Mouse (Mus musculus) frontal cortex, adult 2 months (tissue): Measurements from ENCODE around the gene Fry. TPM values are rescaled to one million over a fixed set of nuclear protein-coding genes. Genes with fewer than 3 reads are reported as not detected.
"Not testable (repeated sequence)": the region's sequence is repeated elsewhere in the genome, so short reads cannot be mapped to it uniquely, and the experiment has no call there.

ENCODE experiments used
- DNase-seq, 2 experiments: peaks; one replicate each; pipeline ENCODE4 v3.0.0; 2022; ENCODE audit warnings: low spot score in 1 of 2; ENCODE audit errors: extremely low spot score in 1 of 2
- polyA plus RNA-seq: library from polyadenylated mRNA; depleted of rRNA; stranded (reverse); fragments of >200 nt; gene quantifications from 2 replicates; pipeline ENCODE4 v1.2.3, GENCODE M21; 2012; rRNA removed

Fry gene
- polyA plus RNA-seq, 1 experiment, result 80.9 TPM

DNA sequence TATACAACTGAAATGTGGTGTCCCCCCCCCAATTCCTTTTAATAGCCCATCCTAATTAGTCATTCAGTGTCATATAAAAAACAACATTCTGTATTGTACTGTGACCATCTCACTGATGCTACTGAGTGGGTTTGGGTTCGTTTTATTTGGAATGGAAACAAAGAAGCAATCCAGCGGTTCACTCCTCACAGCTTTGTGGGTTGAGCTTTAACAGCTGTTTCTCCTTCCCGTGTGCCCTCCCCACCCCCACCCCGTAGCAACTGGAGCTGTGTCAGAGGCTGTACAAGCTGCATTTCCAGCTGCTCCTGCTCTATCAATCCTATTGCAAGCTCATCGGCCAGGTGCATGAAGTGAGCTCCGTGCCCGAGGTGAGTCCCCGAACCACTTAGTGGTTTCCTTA lies 372.4 kb downstream of the Fry start:
- no peak for DNase-seq

DNA sequence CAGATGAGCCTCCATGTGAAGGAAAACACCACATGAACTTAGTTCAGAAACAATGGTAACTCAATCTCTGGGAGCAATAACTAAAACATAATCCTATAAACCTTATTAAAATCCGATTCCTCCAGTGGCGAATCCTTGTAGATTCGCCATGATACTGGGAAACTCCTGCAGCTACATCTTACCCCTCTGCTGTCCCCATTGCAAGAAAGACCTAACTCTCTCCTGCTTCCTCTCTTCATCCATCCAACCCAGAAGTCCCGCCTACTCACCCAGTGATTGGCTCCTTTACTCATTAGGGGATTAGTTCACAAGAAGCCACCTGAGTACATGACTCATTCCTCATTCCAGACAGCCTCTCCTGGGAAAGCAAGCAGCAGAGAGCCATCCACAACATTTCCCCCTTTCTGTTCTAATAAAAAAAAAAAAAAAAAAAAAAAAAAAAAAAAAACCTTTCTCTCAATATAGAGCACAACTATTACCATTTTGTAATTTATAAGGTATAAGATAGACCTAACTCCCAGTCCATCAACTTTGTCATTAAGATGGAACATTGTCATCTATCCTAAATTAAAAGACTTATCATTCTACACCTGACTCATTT lies 373.2 kb downstream of the Fry start:
- not testable (repeated sequence) for DNase-seq

DNA sequence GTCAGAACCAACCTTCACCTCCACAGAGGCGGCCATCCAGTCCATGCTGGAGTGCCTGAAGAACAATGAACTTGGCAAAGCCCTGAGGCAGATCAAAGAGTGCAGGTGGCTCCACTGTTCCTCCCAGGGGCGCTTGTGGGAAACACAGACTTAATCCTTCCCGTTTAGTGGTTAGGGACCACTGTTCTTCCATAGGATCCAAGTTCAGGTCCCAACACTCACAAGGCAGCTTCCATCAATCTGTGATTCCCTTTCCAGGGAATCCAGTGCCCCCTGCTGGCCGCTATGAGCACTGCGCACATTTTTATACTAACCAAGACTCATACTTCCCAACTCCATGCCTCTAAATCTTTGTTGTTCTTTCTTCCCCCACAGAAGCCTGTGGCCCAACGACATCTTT lies 377.3 kb downstream of the Fry start:
- peak in 1 of 2 experiments; percentile 55 for DNase-seq

- no peak for DNase-seq
Measured at GRCm38 (mm10) chr5:150510451-150511225, 392.2 kb downstream of the Fry start.

DNA sequence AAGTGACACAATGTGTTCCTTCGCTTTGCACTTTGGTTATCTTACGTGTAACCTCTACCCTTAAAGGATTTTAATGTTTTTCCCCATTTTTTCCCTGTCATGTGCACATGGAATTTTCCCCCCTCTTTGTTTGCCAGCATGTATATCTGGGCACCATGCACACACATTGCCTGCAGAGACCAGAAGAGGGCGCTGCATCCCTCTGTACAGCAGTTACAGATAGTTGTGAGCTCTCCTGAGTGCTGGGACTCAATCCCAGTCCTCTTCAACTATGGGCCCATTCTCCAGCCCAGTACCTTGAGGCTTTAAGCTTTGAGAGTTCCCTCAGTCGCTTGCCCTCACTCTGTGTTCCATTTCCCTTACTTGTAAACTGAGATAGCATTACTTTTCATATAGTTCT lies 394.8 kb downstream of the Fry start:
- no peak for DNase-seq

GRCm38 (mm10) chr5:150514027-150514426 lies 395.6 kb downstream of the Fry start:
- DNase-seq, result no peak

DNA sequence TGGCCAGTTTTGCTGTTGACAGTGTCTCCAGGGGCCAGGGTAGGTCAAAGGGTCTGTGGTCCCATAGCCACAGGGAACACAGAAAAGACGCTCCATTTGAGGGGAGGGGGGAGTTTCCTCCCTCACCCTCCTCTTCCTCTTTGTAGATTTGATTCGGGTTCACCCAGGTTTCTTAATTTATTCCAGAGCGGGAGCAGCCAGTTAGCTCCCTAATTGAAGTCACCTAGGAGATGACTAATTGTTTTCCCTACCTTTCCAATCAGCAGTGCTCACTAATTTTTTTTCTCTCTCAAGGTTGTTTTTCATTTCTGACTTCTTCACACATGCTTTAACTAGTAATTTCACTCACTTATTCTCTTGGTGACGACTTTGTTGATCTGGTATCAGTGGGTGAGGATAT lies 399.6 kb downstream of the Fry start, which contains the start of gene Zar1l:
Zar1l (minus strand) TSS at position 101 of the 400 bp plus-strand sequence.
- DNase-seq, result no peak

DNA sequence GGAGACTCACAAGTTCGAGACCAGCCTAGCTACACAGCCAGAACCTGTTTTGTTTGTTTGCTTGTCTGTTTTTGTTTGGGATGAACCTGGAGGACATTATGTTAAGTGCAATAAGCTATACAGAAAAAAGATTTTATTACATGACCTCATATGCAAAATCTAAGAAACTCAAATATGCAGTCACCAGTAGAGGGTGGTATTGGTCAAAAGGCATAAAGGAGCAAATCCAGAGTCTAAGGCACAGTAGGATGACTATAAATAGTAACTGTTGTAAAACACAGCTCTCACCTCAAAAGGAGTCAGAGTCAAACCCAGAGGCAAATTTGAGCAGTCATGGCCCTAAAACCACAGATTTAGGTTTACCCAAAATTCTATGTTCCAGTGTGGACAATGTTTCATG lies 401.1 kb downstream of the Fry start:
- DNase-seq, result peak in 1 of 2 experiments; percentile 20

DNA sequence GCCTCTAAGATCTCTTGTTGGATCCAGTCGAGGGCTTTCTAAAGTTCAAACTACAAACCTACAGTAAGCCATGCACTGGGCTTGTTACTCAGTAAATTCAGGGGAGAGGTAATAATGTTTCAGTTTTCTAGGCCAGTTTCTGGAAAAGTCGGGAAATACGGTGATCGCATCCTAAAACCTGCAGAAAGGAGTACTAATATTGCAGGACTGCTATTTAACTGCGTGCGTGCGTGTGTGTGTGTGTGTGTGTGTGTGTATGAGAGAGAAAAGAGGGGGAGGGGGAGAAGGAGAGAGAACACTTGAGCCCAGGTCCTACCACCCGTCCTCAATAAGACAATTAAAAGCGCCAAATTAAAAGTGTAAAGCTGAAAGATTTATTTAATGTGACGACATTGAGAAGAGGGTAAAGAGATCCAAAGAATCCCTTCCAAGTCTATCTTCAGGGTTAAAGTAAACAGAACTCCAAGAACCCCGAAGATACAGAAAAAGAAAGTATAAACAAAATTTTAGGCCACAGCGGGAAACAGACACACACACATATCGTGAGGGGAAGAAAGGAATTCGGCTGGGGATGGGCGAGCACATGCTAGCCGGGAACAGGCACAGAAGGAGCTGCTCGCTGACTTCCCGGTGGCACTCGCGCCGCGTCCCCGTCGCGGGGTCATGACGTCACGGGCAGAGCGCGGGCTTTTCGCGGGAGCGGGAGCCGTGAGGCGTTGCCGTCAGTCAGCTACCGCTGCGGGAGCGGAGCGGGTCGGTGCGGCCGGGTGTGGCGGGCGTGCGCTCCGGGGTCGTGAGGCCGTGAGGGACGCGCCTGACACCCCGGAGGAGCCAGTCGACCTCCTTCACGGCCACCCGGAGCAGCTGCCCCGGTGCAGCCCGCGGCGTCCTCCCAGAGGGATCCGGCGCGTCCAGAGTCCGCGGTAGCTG lies 403.8 kb downstream of the Fry start, which contains the start of gene Brca2:
Brca2 (plus strand) TSS at position 694 of the 930 bp plus-strand sequence.
- peak; percentile 61 to 93 for DNase-seq

GRCm38 (mm10) chr5:150522867-150523234 lies 404.4 kb downstream of the Fry start:
- DNase-seq, result peak in 1 of 2 experiments; percentile 24

GRCm38 (mm10) chr5:150525239-150525638 lies 406.8 kb downstream of the Fry start:
- DNase-seq, result no peak

GRCm38 (mm10) chr5:150541302-150541701 lies 422.9 kb downstream of the Fry start:
- DNase-seq, result no peak

GRCm38 (mm10) chr5:150543184-150543583 lies 424.7 kb downstream of the Fry start:
- no peak for DNase-seq

Other genes starting within 250 kb of the Fry start
- 1.2 and 1.6 TPM in 2 replicates for gene Rxfp2, start 100.0 kb upstream of the Fry start, polyA plus RNA-seq